Mouse (Mus musculus): ENCODE results near the gene Olfr1312.
"Not testable (repeated sequence)": the region's sequence is repeated elsewhere in the genome, so short reads cannot be mapped to it uniquely, and the experiment has no call there.

Gene Olfr1312

GRCm38 (mm10) chr2:112050138-112050537 lies at the start of gene Olfr1312:
Gene Olfr1312 (minus strand): TSS chr2:112050238.
- no peak for ATAC-seq (ENCODE audit: insufficient number of reproducible peaks, low FRiP score, low TSS enrichment)

GRCm38 (mm10) chr2:112096681-112097080 lies 46.6 kb upstream of the Olfr1312 start, which contains the start of gene Olfr1314:
Gene Olfr1314 (minus strand): TSS chr2:112096781.
- ATAC-seq (ENCODE audit: insufficient number of reproducible peaks, low FRiP score, low TSS enrichment) = no peak

- no peak for ATAC-seq (ENCODE audit: insufficient number of reproducible peaks, low FRiP score, low TSS enrichment)
These were observed 27.7 kb upstream of the Olfr1312 start, which contains the start of gene Olfr1313 for GRCm38 (mm10) chr2:112077743-112078142. Gene Olfr1313 (minus strand): TSS chr2:112077843.

GRCm38 (mm10) chr2:112026971-112027370 lies 23.1 kb downstream of the Olfr1312 start:
- not testable (repeated sequence) for ATAC-seq (ENCODE audit: insufficient number of reproducible peaks, low FRiP score, low TSS enrichment)

GRCm38 (mm10) chr2:112024312-112024711 lies 25.7 kb downstream of the Olfr1312 start, which contains the start of gene Olfr1311:
Gene Olfr1311 (minus strand): TSS chr2:112024412.
- no peak for ATAC-seq (ENCODE audit: insufficient number of reproducible peaks, low FRiP score, low TSS enrichment)

GRCm38 (mm10) chr2:112014900-112015299 lies 35.1 kb downstream of the Olfr1312 start:
- no peak for ATAC-seq (ENCODE audit: insufficient number of reproducible peaks, low FRiP score, low TSS enrichment)

- ATAC-seq (ENCODE audit: insufficient number of reproducible peaks, low FRiP score, low TSS enrichment) = no peak
These were observed 37.4 kb downstream of the Olfr1312 start, which contains the start of gene Olfr1310 for GRCm38 (mm10) chr2:112012608-112013007. Gene Olfr1310 (minus strand): TSS chr2:112012708.

GRCm38 (mm10) chr2:111990181-111990580 lies 59.9 kb downstream of the Olfr1312 start, which contains the start of gene Olfr1309:
Gene Olfr1309 (minus strand): TSS chr2:111990281.
- no peak for ATAC-seq (ENCODE audit: insufficient number of reproducible peaks, low FRiP score, low TSS enrichment)
